Mouse (Mus musculus): Measurements from ENCODE around the gene Ahcyl1.

DNA sequence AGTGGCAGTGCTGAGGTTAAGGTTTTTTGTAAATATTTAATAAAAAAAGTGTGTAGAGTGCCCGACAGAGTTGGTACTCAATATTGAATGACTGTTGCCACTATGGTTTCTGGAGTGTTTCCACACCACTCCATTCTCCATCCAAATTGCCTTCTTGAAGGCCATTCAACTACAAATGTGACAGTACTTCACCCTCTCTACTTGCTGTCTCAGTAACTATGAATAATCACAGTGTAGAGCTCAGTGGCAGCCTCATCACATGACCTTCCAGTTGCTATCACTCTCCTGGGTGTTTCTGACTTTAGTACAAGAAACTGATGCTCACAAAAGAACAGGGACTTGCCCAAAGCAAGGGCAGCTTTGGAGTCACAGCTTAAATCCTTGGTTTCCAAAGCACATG lies 19.6 kb upstream of the Ahcyl1 start:
- TF ChIP-seq POLR2A (IDR thresholded peaks at IDR 0.05; ENCODE audit: control insufficient read depth, low read depth, low read length) (no peak), CTCF (IDR thresholded peaks at IDR 0.05; ENCODE audit: control insufficient read depth, insufficient read depth, insufficient replicate concordance, low read depth, low read length) (no peak)
